In the genomic region with DNA sequence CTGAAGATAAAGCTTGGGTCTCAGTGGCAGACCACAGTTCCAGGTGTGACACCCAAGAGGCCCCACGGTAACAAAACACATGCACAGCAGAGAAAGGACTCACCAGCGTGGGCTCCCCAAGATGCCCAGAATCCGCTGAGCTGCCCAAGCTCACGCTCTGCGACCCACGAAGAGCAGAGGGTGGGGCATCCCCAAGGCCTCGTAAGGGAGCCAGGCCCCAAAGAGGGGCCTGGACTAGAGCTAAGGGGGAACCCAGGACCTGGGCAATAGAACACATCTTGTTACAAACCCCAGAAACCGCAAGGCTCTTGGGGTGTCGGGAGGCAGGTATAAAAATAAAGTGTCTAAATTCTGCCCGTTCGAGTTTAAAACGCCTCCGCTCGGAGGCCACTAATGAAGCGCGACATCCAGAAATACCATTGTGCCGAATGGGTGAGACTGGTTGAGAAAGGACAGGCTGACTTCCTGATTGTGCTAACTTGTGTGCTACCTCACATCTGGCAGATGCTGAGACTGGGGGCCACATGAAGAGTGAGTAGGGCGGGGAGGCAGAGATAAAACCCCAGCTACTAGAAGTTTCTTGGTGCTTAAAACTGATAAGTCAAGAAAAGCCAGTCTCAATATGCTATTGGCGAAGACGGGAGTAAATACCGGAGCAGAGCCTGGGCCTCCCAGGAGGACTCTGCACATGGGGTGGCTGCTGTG, we compare ENCODE assay signal across 19 mouse cellular contexts. TPM values are rescaled to one million over a fixed set of nuclear protein-coding genes. Genes with fewer than 3 reads are reported as not detected.
A peak's percentile ranks its signal among the peaks of the same experiment; 100 is the strongest.
DNase-seq lines count a peak whose midpoint lies in the region; ATAC-seq and TF ChIP-seq lines count a peak whose summit lies in the region.
"Had no signal": no experiment of that assay in that cellular context is flagged by ENCODE, and none has a peak within 500 bp of the region (broad histone marks: within the 10 kb centered on the region; RNA-seq: fewer than 3 reads in every experiment).

No protein-coding gene starts in this region.

- H3K27ac ChIP-seq in kidney, embryonic 15.5 days, result 0 out of 2 replicates have a peak overlapping the region, but pooled peaks have one; percentile 2
- H3K27ac ChIP-seq in MEL (ENCODE audit: control insufficient read depth, low read depth, low read length), result peak overlapping the region; percentile 93
- H3K27ac ChIP-seq in liver, postnatal 0 days (ENCODE audit: low read depth), result peak overlapping the region; percentile 76
- H3K27ac ChIP-seq: embryonic facial prominence, embryonic 12.5 days; forebrain, embryonic 12.5 days; heart, embryonic 15.5 days; hindbrain, postnatal 0 days; layer of hippocampus, adult 2 months; limb, embryonic 15.5 days; midbrain, embryonic 15.5 days had no signal

- intact Hi-C loops in gastrocnemius, postnatal 14 days (cut with DNase I; ENCODE audit: low total_unique reads), result no loop called here
- intact Hi-C loops in heart, postnatal 14 days (cut with DNase I), result no loop called here

- 62% methylated on average over 21 of the region's 21 CpGs for WGBS in kidney, embryonic 15.5 days
- 65% methylated on average over 21 of the region's 21 CpGs for WGBS in liver, postnatal 0 days (ENCODE audit: insufficient replicate concordance)

- TF ChIP-seq RAD21 in MEL (IDR thresholded peaks at IDR 0.05; ENCODE audit: low read depth, low read length), result no peak

- no peak for DNase-seq in kidney, postnatal 4 days
- DNase-seq in MEL (ENCODE audit: low read depth, low spot score), result peak; percentile 94
- DNase-seq in liver, postnatal 0 days, result peak; percentile 36
- no peak for DNase-seq in gastrocnemius, postnatal 14 days
- DNase-seq in retina, embryonic 14.5 days (ENCODE audit: low spot score), result no peak
- DNase-seq in heart, postnatal 14 days, result no peak
- DNase-seq: adrenal gland, postnatal 36 days; kidney, adult 2 months; lung, postnatal 36 days; thymus, adult 18-20 months had no signal

- no peak for ATAC-seq in kidney, embryonic 15.5 days (replicated peaks; ENCODE audit: low FRiP score)
- peak; percentile 97 for ATAC-seq in liver, postnatal 0 days
- ATAC-seq: hindbrain, postnatal 0 days; midbrain, embryonic 15.5 days had no signal

- no peak overlapping the region for H3K4me2 ChIP-seq in kidney, embryonic 15.5 days
- H3K4me2 ChIP-seq in liver, postnatal 0 days (ENCODE audit: low read depth, low read length), result peak overlapping the region; percentile 56
- H3K4me2 ChIP-seq: embryonic facial prominence, embryonic 12.5 days; forebrain, embryonic 12.5 days; heart, embryonic 15.5 days; limb, embryonic 15.5 days; midbrain, embryonic 15.5 days had no signal

- H3K79me2 ChIP-seq in MEL (ENCODE audit: control insufficient read depth, insufficient read depth, low read length, poor library complexity), result no peaks in the 10 kb centered on the region; the same call in 1 of the 2 replicates

- peaks cover 52% of the 10 kb centered on the region for H3K36me3 ChIP-seq in kidney, embryonic 15.5 days
- peaks cover 0 to 14% of the 10 kb centered on the region in 2 experiments; a peak in 2 of 4 replicates for H3K36me3 ChIP-seq in MEL (ENCODE audit: control insufficient read depth in 1 of 2, insufficient read depth in 2 of 2, low read length in 2 of 2)
- peaks cover 43% of the 10 kb centered on the region for H3K36me3 ChIP-seq in erythroblast, embryonic 14.5 days (ENCODE audit: control insufficient read depth)
- peaks cover 2% of the 10 kb centered on the region; the same call in 1 of the 2 replicates for H3K36me3 ChIP-seq in liver, postnatal 0 days (replicated peaks; ENCODE audit: insufficient read depth, low read length)

- peak in 1 of 2 experiments; percentile 37; a peak in 1 of 4 replicates for TF ChIP-seq POLR2A in MEL (IDR thresholded peaks at IDR 0.05; ENCODE audit: control insufficient read depth in 1 of 2, insufficient read depth in 1 of 2, low read depth in 1 of 2, low read length in 2 of 2, poor library complexity in 1 of 2)

- no peak overlapping the region for H3K4me3 ChIP-seq in kidney, embryonic 15.5 days (replicated peaks)
- H3K4me3 ChIP-seq in MEL (ENCODE audit: control insufficient read depth in 1 of 2, insufficient read depth in 1 of 2, low read depth in 2 of 2, low read length in 2 of 2), result peak overlapping the region; percentile 31 to 42
- peak overlapping the region; percentile 40 for H3K4me3 ChIP-seq in erythroblast, embryonic 14.5 days (replicated peaks)
- no peak overlapping the region for H3K4me3 ChIP-seq in liver, postnatal 0 days (ENCODE audit: low read depth, low read length)
- H3K4me3 ChIP-seq: embryonic facial prominence, embryonic 12.5 days; forebrain, embryonic 12.5 days; heart, embryonic 15.5 days; layer of hippocampus, adult 2 months; limb, embryonic 15.5 days; midbrain, embryonic 15.5 days had no signal

- H3K27me3 ChIP-seq in kidney, embryonic 15.5 days, result no peaks in the 10 kb centered on the region
- no peaks in the 10 kb centered on the region for H3K27me3 ChIP-seq in MEL (ENCODE audit: control insufficient read depth in 1 of 2, insufficient read depth in 2 of 2, low read length in 2 of 2)
- H3K27me3 ChIP-seq in erythroblast, embryonic 14.5 days (ENCODE audit: control insufficient read depth), result no peaks in the 10 kb centered on the region
- H3K27me3 ChIP-seq in liver, postnatal 0 days (ENCODE audit: insufficient read depth, low read length), result no peaks in the 10 kb centered on the region
- H3K27me3 ChIP-seq: embryonic facial prominence, embryonic 12.5 days; forebrain, embryonic 12.5 days; heart, embryonic 15.5 days; limb, embryonic 15.5 days; midbrain, embryonic 15.5 days had no signal

- TF ChIP-seq CTCF in MEL (IDR thresholded peaks at IDR 0.05 in 2 of 3, conservative IDR thresholded peaks at IDR 0.05 in 1 of 3; ENCODE audit: control insufficient read depth in 1 of 3, insufficient read depth in 1 of 3, low read depth in 2 of 3, low read length in 3 of 3, poor library complexity in 1 of 3, severe bottlenecking in 1 of 3), result no peak
- TF ChIP-seq CTCF in liver, postnatal 0 days (IDR thresholded peaks at IDR 0.05; ENCODE audit: low read depth), result no peak

- peak; percentile 83 to 94 for TF ChIP-seq EP300 in MEL (IDR thresholded peaks at IDR 0.05; ENCODE audit: low read depth in 1 of 2, low read length in 2 of 2)
- peak; percentile 96 for TF ChIP-seq EP300 in liver, postnatal 0 days (IDR thresholded peaks at IDR 0.05; ENCODE audit: low read depth)

- peaks cover 29% of the 10 kb centered on the region for H3K4me1 ChIP-seq in kidney, embryonic 15.5 days
- peaks cover 0 to 14% of the 10 kb centered on the region in 2 experiments; a peak in 2 of 4 replicates for H3K4me1 ChIP-seq in MEL (ENCODE audit: control insufficient read depth in 1 of 2, insufficient read depth in 2 of 2, low read length in 2 of 2)
- peaks cover 42% of the 10 kb centered on the region for H3K4me1 ChIP-seq in erythroblast, embryonic 14.5 days (ENCODE audit: control insufficient read depth)
- peaks cover 6% of the 10 kb centered on the region; the same call in 1 of the 2 replicates for H3K4me1 ChIP-seq in liver, postnatal 0 days (ENCODE audit: insufficient read depth)

- H3K9ac ChIP-seq in kidney, embryonic 15.5 days, result no peak overlapping the region
- H3K9ac ChIP-seq in MEL (ENCODE audit: control insufficient read depth, low read depth, low read length, poor library complexity, severe bottlenecking), result peak overlapping the region; percentile 69
- 0 out of 2 replicates have a peak overlapping the region, but pooled peaks have one; percentile 3 for H3K9ac ChIP-seq in liver, postnatal 0 days (replicated peaks)
- H3K9ac ChIP-seq: embryonic facial prominence, embryonic 12.5 days; forebrain, embryonic 12.5 days; heart, embryonic 15.5 days; limb, embryonic 15.5 days; midbrain, embryonic 15.5 days had no signal

- H3K9me3 ChIP-seq in kidney, embryonic 15.5 days (replicated peaks), result no peaks in the 10 kb centered on the region
- H3K9me3 ChIP-seq in MEL (replicated peaks; ENCODE audit: insufficient read depth, low read length), result no peaks in the 10 kb centered on the region
- peaks cover 20% of the 10 kb centered on the region for H3K9me3 ChIP-seq in erythroblast, embryonic 14.5 days (ENCODE audit: control insufficient read depth, low read length)
- no peaks in the 10 kb centered on the region for H3K9me3 ChIP-seq in liver, postnatal 0 days (ENCODE audit: low read length)
- H3K9me3 ChIP-seq: embryonic facial prominence, embryonic 12.5 days; forebrain, embryonic 12.5 days; heart, embryonic 15.5 days; limb, embryonic 15.5 days; midbrain, embryonic 15.5 days had no signal

TF ChIP-seq in MEL, 35 proteins besides CTCF, POLR2A, EP300 and RAD21 (continues in another document):
- TF ChIP-seq MAZ (IDR thresholded peaks at IDR 0.05; ENCODE audit: low read depth, low read length) (peak; percentile 100), KAT2A (conservative IDR thresholded peaks at IDR 0.05; ENCODE audit: low read depth, low read length) (no peak), BHLHE40 (IDR thresholded peaks at IDR 0.05; ENCODE audit: borderline replicate concordance, low read depth, low read length) (peak; percentile 62; the same call in 1 of the 2 replicates), POLR2AphosphoS2 (IDR thresholded peaks at IDR 0.05; ENCODE audit: low read length) (no peak), MAX (IDR thresholded peaks at IDR 0.05; ENCODE audit: low read length) (peak; percentile 76), USF1 (IDR thresholded peaks at IDR 0.05; ENCODE audit: low read depth, low read length) (0 out of 2 replicates have a peak, but pooled peaks have one; percentile 13), JUND (IDR thresholded peaks at IDR 0.05; ENCODE audit: low read depth, low read length) (0 out of 2 replicates have a peak, but pooled peaks have one; percentile 22), TBP (IDR thresholded peaks at IDR 0.05; ENCODE audit: low read depth, low read length) (peak; percentile 83)

RNA-seq across cellular contexts. Expression of gene Cep164, which starts 25.3 kb away (rescaled TPM):
- polyA plus RNA-seq in kidney, embryonic 15.5 days (2015; fragmentation: Nextera tagmentation; extraction: Ambion mirVana), result 28.3 and 30.6 TPM in 2 replicates
- 7.8 and 7.9 TPM in 2 replicates for total RNA-seq in MEL (2012; rRNA removed)
- 10 to 100 TPM in 1 of 2 experiments, not detected in 1; 14.2 TPM for polyA plus RNA-seq in MEL (2012; ENCODE audit: insufficient read depth in 1 of 2, insufficient read length in 2 of 2, low read depth in 1 of 2, low replicate concordance in 2 of 2, missing spikeins in 1 of 2)
- polyA plus RNA-seq in erythroblast, embryonic 14.5 days (2012), result 2.7 and 3.3 TPM in 2 replicates
- 6.1 and 6.6 TPM in 2 replicates for polyA plus RNA-seq in liver, postnatal 0 days (2015; fragmentation: Nextera tagmentation; extraction: Ambion mirVana)
- total RNA-seq in gastrocnemius, postnatal 14 days (2021), result 1 to 10 TPM; 2.7 to 3.7 TPM
- total RNA-seq in heart, postnatal 14 days (2021), result 1 to 10 TPM; 7.0 TPM

RNA-seq across cellular contexts. Expression of gene Bace1, which starts 35.2 kb away (rescaled TPM):
- polyA plus RNA-seq in kidney, embryonic 15.5 days (2015; fragmentation: Nextera tagmentation; extraction: Ambion mirVana), result 32.9 and 33.9 TPM in 2 replicates
- 0.27 and 0.33 TPM in 2 replicates for total RNA-seq in MEL (2012; rRNA removed)
- polyA plus RNA-seq in MEL (2012; ENCODE audit: insufficient read depth in 1 of 2, insufficient read length in 2 of 2, low read depth in 1 of 2, low replicate concordance in 2 of 2, missing spikeins in 1 of 2), result 1 to 10 TPM in 1 of 2 experiments, not detected in 1; 4.0 TPM
- 0.01 and 0.02 TPM in 2 replicates for polyA plus RNA-seq in erythroblast, embryonic 14.5 days (2012)
- polyA plus RNA-seq in liver, postnatal 0 days (2015; fragmentation: Nextera tagmentation; extraction: Ambion mirVana), result 8.3 and 10.7 TPM in 2 replicates
- 10 to 100 TPM; 41.0 to 55.8 TPM for total RNA-seq in gastrocnemius, postnatal 14 days (2021)
- 10 to 100 TPM; 39.8 to 40.4 TPM for total RNA-seq in heart, postnatal 14 days (2021)

Comparison
In these comparisons a context has a peak if more than half of its experiments do, and no peak if none do; other contexts are left out.
1. H3K27ac ChIP-seq: peak in every context shown above with its lines; median percentile 93 in MEL; 76 in liver, postnatal 0 days; 2 in kidney, embryonic 15.5 days.
2. H3K4me3 ChIP-seq: peak in MEL (2 of 2) and erythroblast, embryonic 14.5 days (single experiment); none in kidney, embryonic 15.5 days (single experiment) and liver, postnatal 0 days (single experiment).
3. DNase-seq: peak in MEL (single experiment) and liver, postnatal 0 days (single experiment); none in kidney, postnatal 4 days (0 of 2), gastrocnemius, postnatal 14 days (single experiment), retina, embryonic 14.5 days (single experiment) and heart, postnatal 14 days (0 of 2).